Mouse (Mus musculus): ENCODE data around the gene Atp7b. TPM values are rescaled to one million over a fixed set of nuclear protein-coding genes. Genes with fewer than 3 reads are reported as not detected.

Gene Atp7b
- total RNA-seq (2021): 1 to 10 TPM; 4.7 to 5.0 TPM
- long read RNA-seq, experiment 1, partial matches to known transcripts: 4 of 5 reads
- long read RNA-seq, experiment 1, other reads (novel, unspliced or antisense): 1 of 5 reads
- long read RNA-seq, experiment 2: 0 reads

- no peak for DNase-seq (ENCODE audit: low spot score in 2 of 2)
Observed at GRCm38 (mm10) chr8:22059821-22060445, at the start of gene Atp7b. Gene Atp7b, minus strand, starts transcription at chr8:22060305.

DNA sequence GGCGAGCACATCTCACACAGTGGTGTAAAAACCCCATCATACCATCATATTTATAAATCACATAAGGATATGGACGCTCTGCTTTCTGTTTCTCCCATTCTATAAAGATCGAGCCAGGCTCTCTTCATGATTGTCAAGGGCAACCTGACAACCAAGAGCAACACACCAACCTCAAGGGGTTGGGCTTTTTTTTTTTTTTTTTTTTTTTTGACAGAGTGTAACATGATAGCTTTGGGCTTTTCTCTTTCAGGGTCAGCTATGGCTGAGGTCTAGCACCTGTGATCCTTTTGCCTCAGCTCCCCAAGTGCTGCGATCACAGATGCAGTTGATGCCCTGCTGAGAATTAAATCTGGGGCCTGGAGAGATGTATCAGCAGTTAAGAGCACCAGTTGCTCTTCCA is 46.9 kb upstream of the Atp7b start:
- no peak for DNase-seq (ENCODE audit: low spot score in 2 of 2)

GRCm38 (mm10) chr8:22091568-22091967 is 31.5 kb upstream of the Atp7b start:
- DNase-seq (ENCODE audit: low spot score in 2 of 2): no peak

DNA sequence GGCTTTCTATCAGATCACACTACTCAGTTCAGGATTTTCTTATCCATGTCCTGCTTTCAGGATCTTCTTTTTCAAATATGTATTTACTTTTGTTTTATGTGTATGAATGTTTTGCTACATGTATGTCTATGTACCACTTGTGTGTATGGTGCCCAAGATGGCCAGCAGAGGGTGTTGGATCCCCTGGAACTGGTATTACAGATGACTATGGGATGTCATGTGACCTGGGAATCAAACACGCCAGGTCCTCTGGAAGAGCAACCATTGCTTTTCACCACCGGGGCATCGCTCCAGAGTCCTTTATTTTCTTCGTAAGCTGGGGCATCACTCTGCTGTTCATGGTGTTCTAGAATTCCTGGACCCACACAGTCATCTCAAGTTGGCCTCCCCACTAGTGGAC is 29.1 kb upstream of the Atp7b start:
- no peak for DNase-seq (ENCODE audit: low spot score in 2 of 2)

DNA sequence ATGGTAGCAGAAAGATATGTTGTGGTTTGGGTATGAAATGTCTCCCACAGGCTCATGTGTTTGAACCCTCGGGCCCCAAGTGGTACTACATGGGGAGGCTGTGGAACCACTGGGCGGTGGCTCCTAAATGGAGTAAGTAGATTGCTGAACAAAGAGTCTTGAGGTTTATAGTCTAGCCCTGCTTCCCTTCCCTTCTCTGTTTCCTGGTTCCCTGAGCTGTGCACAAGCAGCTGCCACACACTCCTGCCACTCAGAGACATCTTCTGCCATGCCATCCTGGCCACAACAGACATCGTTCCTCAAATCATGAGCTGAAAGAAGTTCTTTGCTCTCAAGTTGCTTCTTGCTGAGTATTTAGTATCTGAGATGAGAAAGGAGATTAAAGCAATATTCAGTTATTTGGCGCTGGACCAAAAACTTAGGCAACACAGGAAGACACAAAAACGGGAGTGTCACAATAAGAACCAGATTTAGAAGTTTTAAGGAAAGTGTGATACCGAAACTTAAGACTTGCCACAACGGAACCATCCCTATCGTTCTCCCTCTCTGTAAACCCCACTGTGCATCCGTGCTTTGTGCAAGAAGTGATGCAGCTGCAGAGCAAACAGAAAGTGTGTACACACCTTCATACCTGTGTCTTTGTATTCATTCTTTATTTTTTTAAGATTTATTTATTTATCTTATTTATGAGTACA is 19.4 kb upstream of the Atp7b start:
- DNase-seq (ENCODE audit: low spot score in 2 of 2): no peak

GRCm38 (mm10) chr8:22061126-22061525 is 1.0 kb upstream of the Atp7b start:
- no peak for DNase-seq (ENCODE audit: low spot score in 2 of 2)

GRCm38 (mm10) chr8:22060446-22060889 is 363 bp upstream of the Atp7b start, which contains the start of gene Alg11:
Gene Alg11, plus strand, starts transcription at chr8:22060721.
- DNase-seq (ENCODE audit: low spot score in 2 of 2): peak; percentile 90 to 98

DNA sequence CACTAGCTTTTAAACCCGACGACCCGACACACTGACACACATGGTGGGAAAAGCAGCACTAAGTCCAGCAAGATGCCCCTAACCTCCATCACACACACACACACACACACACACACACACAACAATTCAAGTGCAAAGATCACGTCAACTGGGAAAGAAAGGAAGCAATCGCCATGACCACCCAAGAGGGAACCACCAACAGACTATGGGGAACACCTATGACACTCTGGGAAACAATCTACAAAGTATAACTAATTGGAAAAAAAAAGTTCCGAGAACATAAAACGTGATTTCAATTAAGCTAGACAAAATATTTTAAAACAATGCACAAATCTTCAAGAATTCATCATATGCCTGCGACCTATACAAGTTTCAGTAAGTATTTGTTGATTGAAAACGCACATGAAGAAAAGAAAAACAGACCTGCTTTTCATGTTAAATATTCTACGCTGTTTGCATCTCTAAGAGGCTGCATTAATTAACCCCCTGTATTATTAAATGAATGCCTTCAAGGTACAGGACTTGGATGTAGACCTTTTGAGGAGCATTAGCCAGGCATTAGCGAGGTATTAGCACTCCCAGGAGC is 859 bp downstream of the Atp7b start:
- no peak for DNase-seq (ENCODE audit: low spot score in 2 of 2)

GRCm38 (mm10) chr8:22058368-22058767 is 1.7 kb downstream of the Atp7b start:
- no peak for DNase-seq (ENCODE audit: low spot score in 2 of 2)

- no peak for DNase-seq (ENCODE audit: low spot score in 2 of 2)
Observed at GRCm38 (mm10) chr8:22056850-22057249, 3.3 kb downstream of the Atp7b start.

GRCm38 (mm10) chr8:22055492-22055877 is 4.6 kb downstream of the Atp7b start:
- no peak for DNase-seq (ENCODE audit: low spot score in 2 of 2)

GRCm38 (mm10) chr8:22054674-22055491 is 5.2 kb downstream of the Atp7b start:
- DNase-seq (ENCODE audit: low spot score in 2 of 2): no peak

- DNase-seq (ENCODE audit: low spot score in 2 of 2): peak; percentile 15 to 22
Observed at GRCm38 (mm10) chr8:22047699-22048464, 12.2 kb downstream of the Atp7b start.

- no peak for DNase-seq (ENCODE audit: low spot score in 2 of 2)
Observed at GRCm38 (mm10) chr8:22043706-22044105, 16.4 kb downstream of the Atp7b start.

GRCm38 (mm10) chr8:22042515-22042914 is 17.6 kb downstream of the Atp7b start:
- DNase-seq (ENCODE audit: low spot score in 2 of 2): no peak

GRCm38 (mm10) chr8:22040153-22040509 is 20.0 kb downstream of the Atp7b start:
- DNase-seq (ENCODE audit: low spot score in 2 of 2): no peak

- no peak for DNase-seq (ENCODE audit: low spot score in 2 of 2)
Observed at GRCm38 (mm10) chr8:22039468-22040152, 20.5 kb downstream of the Atp7b start.

GRCm38 (mm10) chr8:22037022-22037421 is 23.1 kb downstream of the Atp7b start:
- DNase-seq (ENCODE audit: low spot score in 2 of 2): no peak

- DNase-seq (ENCODE audit: low spot score in 2 of 2): no peak
Observed at GRCm38 (mm10) chr8:22036137-22036536, 24.0 kb downstream of the Atp7b start.

DNA sequence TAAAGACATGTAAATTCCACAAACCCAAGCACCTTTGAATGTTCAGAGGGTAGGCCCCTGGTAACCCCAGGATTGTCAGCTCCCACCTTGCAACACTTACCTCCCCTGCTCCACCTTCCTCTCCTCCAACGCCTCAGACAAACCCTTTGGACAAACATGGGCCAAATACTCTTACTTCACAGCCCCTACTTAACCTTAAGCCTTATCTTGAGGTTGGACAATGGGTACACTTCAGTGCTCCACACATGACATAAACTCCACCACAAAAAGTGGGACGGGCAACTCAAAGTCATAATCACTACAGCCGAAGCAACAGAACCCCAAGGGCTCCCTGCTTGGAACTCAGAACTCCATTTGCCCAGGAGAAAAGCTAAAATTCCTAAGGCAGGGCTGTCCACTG is 29.1 kb downstream of the Atp7b start:
- DNase-seq (ENCODE audit: low spot score in 2 of 2): no peak

Data from layer of hippocampus, postnatal 14 days (tissue).